Mouse (Mus musculus) stomach, postnatal 0 days (tissue): ENCODE measurements around the gene Cyp2d34.

Source experiments
- CTCF ChIP-seq: IDR thresholded peaks from 2 replicates; pipeline ENCODE4 v1.5.1; 2016; ENCODE audit warnings: antibody characterized with exemption, low read depth, mild to moderate bottlenecking, moderate library complexity
- EP300 ChIP-seq: optimal IDR thresholded peaks from 2 replicates; pipeline ENCODE3; 2016; ENCODE audit warnings: antibody characterized with exemption

- no peak for TF ChIP-seq EP300
- no peak for TF ChIP-seq CTCF
Measured at GRCm38 (mm10) chr15:82582621-82583020, 38.1 kb downstream of the Cyp2d34 start.
